Mouse (Mus musculus): ENCODE measurements around the gene Fancc.

- TF ChIP-seq EP300 (optimal IDR thresholded peaks at IDR 0.05) (no peak), CTCF (IDR thresholded peaks at IDR 0.05; ENCODE audit: low read depth) (no peak)
These were observed 37.9 kb upstream of the Fancc start for GRCm38 (mm10) chr13:63534981-63535380.

All from stomach, postnatal 0 days (tissue).